In genomic region chr2:91682850-91683249, GRCm38 (mm10) we compare ENCODE assay signal across 9 mouse cellular contexts. TPM values are rescaled to one million over a fixed set of nuclear protein-coding genes. Genes with fewer than 3 reads are reported as not detected.
DNase-seq lines count a peak whose midpoint lies in the region; ATAC-seq and TF ChIP-seq lines count a peak whose summit lies in the region.
"Had no signal": no experiment of that assay in that cellular context is flagged by ENCODE, and none has a peak within 500 bp of the region (broad histone marks: within the 10 kb centered on the region; RNA-seq: fewer than 3 reads in every experiment).

No protein-coding gene starts in this region.

- H3K9me3 ChIP-seq in neural tube, embryonic 11.5 days (ENCODE audit: control insufficient read depth, low read length), result no peaks in the 10 kb centered on the region
- no peaks in the 10 kb centered on the region for H3K9me3 ChIP-seq in neural tube, embryonic 15.5 days (replicated peaks)
- no peaks in the 10 kb centered on the region for H3K9me3 ChIP-seq in embryonic facial prominence, embryonic 14.5 days (ENCODE audit: control insufficient read depth, low read length)
- H3K9me3 ChIP-seq: heart, embryonic 15.5 days had no signal

- ATAC-seq in CD4-positive, CD25-positive, alpha-beta regulatory T cell, adult 4 months, result no peak
- ATAC-seq in neural tube, embryonic 11.5 days (ENCODE audit: insufficient read depth, low FRiP score, low TSS enrichment), result no peak
- ATAC-seq in neural tube, embryonic 15.5 days (ENCODE audit: low FRiP score), result no peak
- ATAC-seq in embryonic facial prominence, embryonic 14.5 days (ENCODE audit: low read depth), result peak; percentile 63; the same call in 1 of the 2 replicates

- no peak overlapping the region for H3K4me2 ChIP-seq in neural tube, embryonic 11.5 days (ENCODE audit: low read depth)
- H3K4me2 ChIP-seq in neural tube, embryonic 15.5 days, result no peak overlapping the region
- no peak overlapping the region for H3K4me2 ChIP-seq in embryonic facial prominence, embryonic 14.5 days (ENCODE audit: low read depth, low read length)
- H3K4me2 ChIP-seq: heart, embryonic 15.5 days had no signal

- no peaks in the 10 kb centered on the region for H3K27me3 ChIP-seq in neural tube, embryonic 11.5 days (ENCODE audit: control insufficient read depth, insufficient read depth, low read length)
- H3K27me3 ChIP-seq in neural tube, embryonic 15.5 days (replicated peaks), result no peaks in the 10 kb centered on the region
- H3K27me3 ChIP-seq in embryonic facial prominence, embryonic 14.5 days (replicated peaks; ENCODE audit: control insufficient read depth, insufficient read depth, low read length), result no peaks in the 10 kb centered on the region
- H3K27me3 ChIP-seq: heart, embryonic 15.5 days had no signal

- no peaks in the 10 kb centered on the region for H3K36me3 ChIP-seq in neural tube, embryonic 11.5 days (ENCODE audit: control insufficient read depth, insufficient read depth, low read length)
- H3K36me3 ChIP-seq in neural tube, embryonic 15.5 days, result peaks cover 81% of the 10 kb centered on the region
- peaks cover 78% of the 10 kb centered on the region for H3K36me3 ChIP-seq in embryonic facial prominence, embryonic 14.5 days (ENCODE audit: control insufficient read depth, insufficient read depth, low read length)

- H3K27ac ChIP-seq in neural tube, embryonic 11.5 days (ENCODE audit: low read depth, low read length), result no peak overlapping the region
- H3K27ac ChIP-seq in neural tube, embryonic 15.5 days (replicated peaks), result no peak overlapping the region
- no peak overlapping the region for H3K27ac ChIP-seq in embryonic facial prominence, embryonic 14.5 days (replicated peaks; ENCODE audit: low read depth, low read length)
- H3K27ac ChIP-seq: heart, embryonic 15.5 days had no signal

- no peak overlapping the region for H3K9ac ChIP-seq in neural tube, embryonic 11.5 days (ENCODE audit: low read length)
- no peak overlapping the region for H3K9ac ChIP-seq in neural tube, embryonic 15.5 days (replicated peaks)
- H3K9ac ChIP-seq in embryonic facial prominence, embryonic 14.5 days (ENCODE audit: low read depth, low read length), result no peak overlapping the region
- H3K9ac ChIP-seq: heart, embryonic 15.5 days had no signal

- TF ChIP-seq CTCF in lung, adult 2 months (IDR thresholded peaks at IDR 0.05; ENCODE audit: insufficient read depth, low read length), result peak; percentile 33; the same call in 1 of the 2 replicates

- H3K4me3 ChIP-seq in neural tube, embryonic 11.5 days (ENCODE audit: low read depth, low read length), result no peak overlapping the region
- H3K4me3 ChIP-seq in neural tube, embryonic 15.5 days (replicated peaks), result no peak overlapping the region
- no peak overlapping the region for H3K4me3 ChIP-seq in embryonic facial prominence, embryonic 14.5 days (ENCODE audit: low read depth, low read length)
- H3K4me3 ChIP-seq in lung, adult 2 months (replicated peaks; ENCODE audit: extremely low read depth, low read depth, low read length), result no peak overlapping the region
- H3K4me3 ChIP-seq: heart, embryonic 15.5 days had no signal

- no peak for TF ChIP-seq POLR2A in lung, adult 2 months (IDR thresholded peaks at IDR 0.05; ENCODE audit: borderline replicate concordance, extremely low read depth, low read depth, low read length)

- no peaks in the 10 kb centered on the region for H3K4me1 ChIP-seq in neural tube, embryonic 11.5 days (ENCODE audit: control insufficient read depth, insufficient read depth, low read length)
- no peaks in the 10 kb centered on the region for H3K4me1 ChIP-seq in neural tube, embryonic 15.5 days
- H3K4me1 ChIP-seq in embryonic facial prominence, embryonic 14.5 days (ENCODE audit: control insufficient read depth, insufficient read depth, low read length), result no peaks in the 10 kb centered on the region
- H3K4me1 ChIP-seq in lung, adult 2 months (ENCODE audit: control insufficient read depth, insufficient read depth, low read length), result no peaks in the 10 kb centered on the region; the same call in 1 of the 2 replicates
- H3K4me1 ChIP-seq: heart, embryonic 15.5 days had no signal

- peak; percentile 53 for DNase-seq in CD4-positive, CD25-positive, alpha-beta regulatory T cell, adult 2 months (ENCODE audit: low read depth, low spot score)
- DNase-seq in neural tube, embryonic 11.5 days (ENCODE audit: low spot score), result peak; percentile 33
- peak; percentile 64 for DNase-seq in embryonic facial prominence, embryonic 14.5 days (ENCODE audit: low spot score)
- peak; percentile 56 to 71 for DNase-seq in kidney, postnatal 4 days
- peak; percentile 27 for DNase-seq in lung, adult 2 months
- DNase-seq in testis, postnatal 10 days (ENCODE audit: low spot score), result peak; percentile 74

- 62% methylated on average over 4 of the region's 4 CpGs for WGBS in neural tube, embryonic 11.5 days
- 62% methylated on average over 4 of the region's 4 CpGs for WGBS in neural tube, embryonic 15.5 days
- 53% methylated on average over 4 of the region's 4 CpGs for WGBS in embryonic facial prominence, embryonic 14.5 days
- 49% methylated on average over 4 of the region's 4 CpGs for WGBS in lung, adult 2 months

RNA-seq across cellular contexts. Expression of gene Atg13, which starts 27.5 kb away (rescaled TPM):
- 10 to 100 TPM; 28.7 to 34.9 TPM for polyA plus RNA-seq in CD4-positive, CD25-positive, alpha-beta regulatory T cell, adult 4 months (2017; shearing (Covaris generic))
- polyA plus RNA-seq in neural tube, embryonic 11.5 days (2014; fragmentation: Nextera tagmentation; extraction: Ambion mirVana), result 37.9 and 38.3 TPM in 2 replicates
- 30.8 and 33.7 TPM in 2 replicates for polyA plus RNA-seq in neural tube, embryonic 15.5 days (2015; fragmentation: Nextera tagmentation; extraction: Ambion mirVana)
- polyA plus RNA-seq in embryonic facial prominence, embryonic 14.5 days (2014; fragmentation: Nextera tagmentation; extraction: Ambion mirVana), result 27.2 and 31.0 TPM in 2 replicates
- polyA plus RNA-seq in lung, adult 2 months (2012; rRNA removed), result 31.8 and 40.4 TPM in 2 replicates

RNA-seq across cellular contexts. Expression of gene Harbi1, which starts 27.8 kb away (rescaled TPM):
- polyA plus RNA-seq in CD4-positive, CD25-positive, alpha-beta regulatory T cell, adult 4 months (2017; shearing (Covaris generic)), result 10 to 100 TPM; 16.2 to 21.4 TPM
- 15.5 and 17.3 TPM in 2 replicates for polyA plus RNA-seq in neural tube, embryonic 11.5 days (2014; fragmentation: Nextera tagmentation; extraction: Ambion mirVana)
- 18.7 and 19.3 TPM in 2 replicates for polyA plus RNA-seq in neural tube, embryonic 15.5 days (2015; fragmentation: Nextera tagmentation; extraction: Ambion mirVana)
- 11.9 and 14.7 TPM in 2 replicates for polyA plus RNA-seq in embryonic facial prominence, embryonic 14.5 days (2014; fragmentation: Nextera tagmentation; extraction: Ambion mirVana)
- polyA plus RNA-seq in lung, adult 2 months (2012; rRNA removed), result 1.9 and 3.5 TPM in 2 replicates

RNA-seq across cellular contexts. Expression of gene Arhgap1, which starts 33.2 kb away (rescaled TPM):
- polyA plus RNA-seq in CD4-positive, CD25-positive, alpha-beta regulatory T cell, adult 4 months (2017; shearing (Covaris generic)), result 100 to 1,000 TPM; 160 to 256 TPM
- polyA plus RNA-seq in neural tube, embryonic 11.5 days (2014; fragmentation: Nextera tagmentation; extraction: Ambion mirVana), result 87.0 and 90.9 TPM in 2 replicates
- 86.2 and 99.9 TPM in 2 replicates for polyA plus RNA-seq in neural tube, embryonic 15.5 days (2015; fragmentation: Nextera tagmentation; extraction: Ambion mirVana)
- 117 and 120 TPM in 2 replicates for polyA plus RNA-seq in embryonic facial prominence, embryonic 14.5 days (2014; fragmentation: Nextera tagmentation; extraction: Ambion mirVana)
- 130 and 170 TPM in 2 replicates for polyA plus RNA-seq in lung, adult 2 months (2012; rRNA removed)

RNA-seq across cellular contexts. Expression of gene Zfp408, which starts 33.3 kb away (rescaled TPM):
- 10 to 100 TPM; 10.8 to 22.1 TPM for polyA plus RNA-seq in CD4-positive, CD25-positive, alpha-beta regulatory T cell, adult 4 months (2017; shearing (Covaris generic))
- 5.6 and 5.9 TPM in 2 replicates for polyA plus RNA-seq in neural tube, embryonic 11.5 days (2014; fragmentation: Nextera tagmentation; extraction: Ambion mirVana)
- polyA plus RNA-seq in neural tube, embryonic 15.5 days (2015; fragmentation: Nextera tagmentation; extraction: Ambion mirVana), result 10.9 and 12.9 TPM in 2 replicates
- 4.0 and 5.0 TPM in 2 replicates for polyA plus RNA-seq in embryonic facial prominence, embryonic 14.5 days (2014; fragmentation: Nextera tagmentation; extraction: Ambion mirVana)
- 14.5 and 17.2 TPM in 2 replicates for polyA plus RNA-seq in lung, adult 2 months (2012; rRNA removed)

RNA-seq across cellular contexts. Expression of gene F2, which starts 46.6 kb away (rescaled TPM):
- polyA plus RNA-seq in CD4-positive, CD25-positive, alpha-beta regulatory T cell, adult 4 months (2017; shearing (Covaris generic)), result under 1 TPM; 0.23 to 0.38 TPM
- polyA plus RNA-seq in neural tube, embryonic 11.5 days (2014; fragmentation: Nextera tagmentation; extraction: Ambion mirVana), result 0.15 and 0.16 TPM in 2 replicates
- polyA plus RNA-seq in neural tube, embryonic 15.5 days (2015; fragmentation: Nextera tagmentation; extraction: Ambion mirVana), result 0.51 and 0.66 TPM in 2 replicates
- 2.0 and 2.1 TPM in 2 replicates for polyA plus RNA-seq in embryonic facial prominence, embryonic 14.5 days (2014; fragmentation: Nextera tagmentation; extraction: Ambion mirVana)
- polyA plus RNA-seq in lung, adult 2 months (2012; rRNA removed), result 0.44 and 1.2 TPM in 2 replicates
